Mouse (Mus musculus) olfactory bulb, adult 2 months (tissue): ENCODE data around the gene Ankrd35. TPM values are rescaled to one million over a fixed set of nuclear protein-coding genes. Genes with fewer than 3 reads are reported as not detected.

ENCODE experiments used
- H3K27ac ChIP-seq: fragments of 200-500 bp; 2 replicates; pipeline ENCODE4 v1.5.1; 2012; ENCODE audit warnings: low read depth, low read length; ENCODE audit not compliant: insufficient read depth
- H3K4me1 ChIP-seq: fragments of 200-500 bp; 2 replicates; pipeline ENCODE4 v1.6.1; 2012; ENCODE audit warnings: low read length; ENCODE audit not compliant: control insufficient read depth, insufficient read depth
- H3K4me3 ChIP-seq: fragments of 200-500 bp; 2 replicates; pipeline ENCODE4 v1.5.1; 2012; ENCODE audit warnings: mild to moderate bottlenecking, low read depth, low read length, moderate library complexity; ENCODE audit not compliant: insufficient read depth
- CTCF ChIP-seq: fragments of 200-500 bp; IDR thresholded peaks from 2 replicates; pipeline ENCODE4 v1.5.1; 2012; ENCODE audit warnings: low read depth, mild to moderate bottlenecking, low read length, moderate library complexity; ENCODE audit not compliant: insufficient read depth
- POLR2A ChIP-seq: fragments of 200-500 bp; IDR thresholded peaks from 2 replicates; pipeline ENCODE4 v1.6.1; 2012; ENCODE audit warnings: mild to moderate bottlenecking, low read depth, low read length, moderate library complexity; ENCODE audit not compliant: insufficient read depth
- WGBS: fragments of 180-500 bp; shearing (Covaris S2); methylation state at CpG from one replicate; pipeline ENCODE4 v1.1.7; 2018; 5-methylcytosine and 5-hydroxymethylcytosine counted together
- polyA plus RNA-seq: library from polyadenylated mRNA; stranded (reverse); fragments of >200 nt; gene quantifications from 2 replicates; pipeline ENCODE4 v1.2.4, GENCODE M21; 2012; ENCODE audit warnings: low replicate concordance; ENCODE audit not compliant: missing spikeins, insufficient read depth, insufficient read length

Ankrd35 gene
- polyA plus RNA-seq, 1 experiment = not detected

- peaks cover 3% of the 10 kb centered on the region; the same call in 1 of the 2 replicates for H3K4me1 ChIP-seq
- no peak overlapping the region for H3K27ac ChIP-seq
- WGBS = 92% methylated on average over 5 of the region's 5 CpGs
- TF ChIP-seq POLR2A (no peak), CTCF (no peak)
- H3K4me3 ChIP-seq = no peak overlapping the region
Observed at GRCm38 (mm10) chr3:96714286-96714685, 44.4 kb downstream of the Ankrd35 start.

- no peak overlapping the region for H3K4me3 ChIP-seq
- peaks cover 7% of the 10 kb centered on the region; the same call in 1 of the 2 replicates for H3K4me1 ChIP-seq
- no peak overlapping the region for H3K27ac ChIP-seq
- 90% methylated on average over 2 of the region's 2 CpGs for WGBS
- no peak for TF ChIP-seq POLR2A
- no peak for TF ChIP-seq CTCF
Observed at GRCm38 (mm10) chr3:96715854-96716253, 45.9 kb downstream of the Ankrd35 start.

GRCm38 (mm10) chr3:96719173-96719572, 49.2 kb downstream of the Ankrd35 start:
- no peak for TF ChIP-seq POLR2A
- TF ChIP-seq CTCF = peak; percentile 24; the same call in 1 of the 2 replicates

GRCm38 (mm10) chr3:96727343-96727827, 57.5 kb downstream of the Ankrd35 start, which contains the start of the genes Polr3c and Rnf115:
TSS of gene Polr3c (minus strand) at chr3:96727628.
TSS of gene Rnf115 (plus strand) at chr3:96727664.
- peak within 1 kb of the TSS; percentile 70 for H3K27ac ChIP-seq
- peak; percentile 64 for TF ChIP-seq POLR2A
- no peak for TF ChIP-seq CTCF
- under 1% methylated on average over 52 of the region's 52 CpGs for WGBS
- peak within 1 kb of the TSS; percentile 74 for H3K4me3 ChIP-seq
- 0 out of 2 replicates have a peak, but pooled peaks cover 3% of the 10 kb centered on the region for H3K4me1 ChIP-seq

More at GRCm38 (mm10) chr3:96719173-96719572, 49.2 kb downstream of the Ankrd35 start:
- Histone ChIP-seq H3K4me3 (peak overlapping the region; percentile 33), H3K27ac (no peak overlapping the region), H3K4me1 (peaks cover 7% of the 10 kb centered on the region; the same call in 1 of the 2 replicates)
- WGBS = 32% methylated on average over 14 of the region's 14 CpGs

- H3K27ac ChIP-seq = peak overlapping the region; percentile 70
- peak overlapping the region; percentile 74 for H3K4me3 ChIP-seq
- TF ChIP-seq POLR2A = no peak
- no peak for TF ChIP-seq CTCF
- 0 out of 2 replicates have a peak, but pooled peaks cover 3% of the 10 kb centered on the region for H3K4me1 ChIP-seq
- under 1% methylated on average over 42 of the region's 42 CpGs for WGBS
Observed at GRCm38 (mm10) chr3:96727828-96728633, 58.1 kb downstream of the Ankrd35 start.

GRCm38 (mm10) chr3:96728634-96729402, 58.9 kb downstream of the Ankrd35 start:
- H3K4me1 ChIP-seq = 0 out of 2 replicates have a peak, but pooled peaks cover 3% of the 10 kb centered on the region
- H3K4me3 ChIP-seq = no peak overlapping the region
- no peak overlapping the region for H3K27ac ChIP-seq
- WGBS = 14% methylated on average over 7 of the region's 7 CpGs
- TF ChIP-seq CTCF (no peak), POLR2A (no peak)

GRCm38 (mm10) chr3:96729403-96729784, 59.5 kb downstream of the Ankrd35 start:
- 54% methylated on average over 3 of the region's 3 CpGs for WGBS
- TF ChIP-seq POLR2A = no peak
- TF ChIP-seq CTCF = no peak
- H3K4me3 ChIP-seq = no peak overlapping the region

GRCm38 (mm10) chr3:96730785-96731184, 60.9 kb downstream of the Ankrd35 start:
- Histone ChIP-seq H3K27ac (no peak overlapping the region), H3K4me1 (0 out of 2 replicates have a peak, but pooled peaks cover 3% of the 10 kb centered on the region), H3K4me3 (no peak overlapping the region)
- no peak for TF ChIP-seq CTCF
- TF ChIP-seq POLR2A = no peak
- 71% methylated on average over 5 of the region's 5 CpGs for WGBS

More at GRCm38 (mm10) chr3:96729403-96729784, 59.5 kb downstream of the Ankrd35 start:
- Histone ChIP-seq H3K4me1 (0 out of 2 replicates have a peak, but pooled peaks cover 3% of the 10 kb centered on the region), H3K27ac (no peak overlapping the region)

GRCm38 (mm10) chr3:96733984-96734383, 64.1 kb downstream of the Ankrd35 start:
- no peak for TF ChIP-seq POLR2A
- TF ChIP-seq CTCF = no peak
- 88% methylated on average over 1 of the region's 1 CpGs for WGBS
- no peak overlapping the region for H3K27ac ChIP-seq
- H3K4me3 ChIP-seq = no peak overlapping the region
- H3K4me1 ChIP-seq = peaks cover 5% of the 10 kb centered on the region; the same call in 1 of the 2 replicates
